Mouse (Mus musculus) mouse embryonic stem cell (cell line): ENCODE data around the gene Vps26c.

Experiments used
- in situ Hi-C, 2 experiments: fragments of 300-500 bp; cut with MboI; formaldehyde crosslinking; loops; 1 replicate in 1 of 2; 3 replicates in 1 of 2; pipeline ENCODE4 v1.14.3; 2019 to 2020; ENCODE audit warnings: low sequenced_read_pairs in 2 of 2, low pct_unique_long_range_greater_than_20kb in 1 of 2, mixed read lengths in 1 of 2; ENCODE audit not compliant: unreplicated experiment in 1 of 2

Gene Vps26c

DNA sequence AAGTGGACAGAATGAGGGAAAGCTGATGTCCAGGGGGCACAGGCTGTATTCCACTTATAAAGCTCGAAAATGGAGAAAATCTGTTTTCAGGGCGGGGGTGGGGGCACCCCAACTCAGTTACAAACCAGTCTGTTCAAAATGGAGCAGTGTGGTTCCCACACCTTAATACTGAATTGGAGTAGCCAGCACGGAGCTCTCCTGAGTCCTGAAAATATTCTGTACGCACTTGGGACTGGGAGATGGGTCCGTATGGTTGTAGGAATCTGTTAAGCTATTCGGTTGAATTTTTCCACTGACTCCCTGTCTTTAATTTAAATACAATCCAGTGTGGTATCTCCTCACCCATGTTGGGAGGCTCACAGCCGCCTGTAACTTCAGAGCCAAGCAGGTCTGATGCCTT, 28.7 kb upstream of the Vps26c start:
- in situ Hi-C loops = no loop called here

DNA sequence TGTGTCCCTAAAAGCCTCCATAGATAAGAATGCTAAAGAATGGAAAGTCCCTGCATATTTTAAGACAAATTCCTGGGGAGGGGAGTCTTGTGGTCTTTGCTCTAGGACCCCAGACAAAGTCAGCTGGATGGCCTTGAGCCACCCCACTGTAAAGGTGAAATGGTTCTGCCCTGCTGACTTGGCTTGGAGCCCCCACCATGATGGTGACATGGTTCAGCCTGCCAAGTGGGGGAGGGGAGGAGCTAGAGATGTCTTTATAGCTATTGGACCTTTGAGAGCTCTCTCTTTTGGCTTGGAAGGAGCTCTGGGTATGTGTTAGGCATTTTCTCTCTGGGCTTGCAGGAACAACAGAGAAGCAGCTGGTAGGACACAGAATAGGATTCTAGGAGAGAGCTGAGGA, 25.3 kb upstream of the Vps26c start:
- in situ Hi-C loops = no loop called here

DNA sequence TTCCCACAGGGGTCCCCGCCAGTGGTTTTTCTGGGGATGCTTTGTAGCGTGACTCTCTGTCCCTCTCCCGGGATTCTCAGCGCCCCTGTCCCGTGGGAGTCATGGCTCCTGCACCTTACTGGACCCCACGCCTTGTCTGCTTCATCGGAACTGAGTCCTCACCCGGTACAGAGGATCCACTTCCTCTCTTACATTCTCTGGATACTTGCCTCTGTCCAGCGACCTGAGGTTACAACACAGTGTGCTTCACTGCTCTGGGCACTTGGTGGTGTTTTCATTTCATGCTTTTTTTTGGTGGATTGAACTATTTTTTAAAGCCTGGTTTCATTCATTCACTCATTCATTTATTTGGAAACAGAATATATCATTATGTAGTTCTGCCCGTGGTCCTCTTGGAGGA, 23.2 kb upstream of the Vps26c start:
- in situ Hi-C loops = no loop called here

DNA sequence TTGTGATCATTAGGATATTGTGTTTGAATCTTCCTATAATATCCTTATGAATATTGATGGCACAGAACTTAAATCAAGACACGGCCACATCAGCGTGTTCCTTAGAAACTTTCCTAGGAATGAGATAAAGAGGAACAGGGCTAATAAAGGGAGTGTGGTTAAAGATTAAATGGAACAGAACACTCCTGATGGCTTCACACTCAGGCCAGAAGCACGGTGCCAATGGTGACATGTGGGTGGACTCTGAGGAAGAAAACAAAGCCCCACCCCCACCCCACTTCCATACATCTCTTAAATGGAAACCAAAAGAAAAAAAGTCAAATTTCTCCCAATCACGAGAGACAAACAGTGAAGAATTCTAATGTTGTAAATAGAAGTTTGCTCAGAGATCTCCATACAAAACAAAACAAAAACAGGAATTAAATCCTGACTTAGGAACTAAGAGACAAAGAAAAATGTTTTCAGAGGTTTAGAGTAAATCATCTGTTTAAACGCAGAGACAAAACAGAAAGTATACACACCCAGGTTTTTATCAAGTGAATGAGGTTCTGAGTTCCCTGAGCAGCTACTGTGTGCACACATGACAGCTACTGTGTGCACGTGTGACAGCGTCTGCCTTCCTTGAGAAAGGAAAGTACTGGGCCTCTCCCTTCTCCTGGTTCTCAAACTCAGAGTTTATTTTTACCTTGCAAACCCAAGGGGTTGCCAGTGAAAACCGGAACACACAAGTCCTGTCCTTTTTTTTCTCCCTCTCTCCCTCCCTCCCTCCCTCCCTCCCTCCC, 19.3 kb upstream of the Vps26c start:
- in situ Hi-C loops = no loop called here

DNA sequence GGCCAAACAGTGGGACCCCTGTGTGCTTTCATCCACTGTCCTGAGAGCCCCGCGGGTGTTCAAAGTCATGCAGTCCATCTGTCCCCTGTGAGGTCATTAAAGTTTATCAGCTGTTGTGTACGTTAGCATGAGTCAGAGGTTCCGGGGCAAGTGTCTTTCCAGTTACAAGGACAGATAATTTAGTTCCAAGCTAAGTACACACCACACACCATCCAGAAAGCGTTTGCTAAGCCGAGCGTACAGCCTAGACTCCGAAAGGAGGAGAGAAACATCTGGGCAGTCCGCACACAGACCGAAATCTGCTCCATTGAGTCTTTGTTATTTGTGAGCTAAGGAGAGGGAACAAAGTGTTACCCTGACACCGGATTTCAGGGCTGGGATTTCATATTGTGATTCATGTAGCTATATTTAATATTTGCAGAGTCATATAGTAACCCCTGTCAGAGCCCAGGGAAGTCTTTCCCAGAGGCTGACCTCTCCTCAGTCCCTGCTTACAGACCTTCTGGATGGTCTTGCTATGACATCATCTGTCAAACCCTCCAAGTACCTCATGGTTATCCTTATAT, 18.0 kb upstream of the Vps26c start:
- in situ Hi-C loops = no loop called here

DNA sequence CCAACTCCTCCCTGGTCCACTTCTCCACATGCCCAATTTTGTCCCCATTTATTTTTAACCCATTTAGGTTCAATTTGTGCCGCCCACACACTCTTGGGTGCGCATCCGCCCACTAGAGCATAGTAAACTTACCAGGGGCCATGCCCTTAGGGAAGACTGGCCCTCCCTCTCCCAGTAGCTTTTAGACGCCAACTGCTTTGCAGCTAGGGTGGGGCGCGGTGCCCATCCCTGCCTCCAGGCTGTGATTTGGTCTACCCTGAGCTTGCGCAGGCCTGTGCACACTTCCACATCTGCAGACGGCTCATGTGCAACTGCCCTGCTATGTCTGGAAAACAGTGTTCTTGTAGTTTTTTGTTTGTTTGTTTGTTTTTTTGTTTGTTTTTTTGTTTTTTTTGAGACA, 16.3 kb upstream of the Vps26c start:
- in situ Hi-C loops = no loop called here

GRCm38 (mm10) chr16:94540140-94540539, 13.5 kb upstream of the Vps26c start:
- in situ Hi-C loops = no loop called here

GRCm38 (mm10) chr16:94537159-94537527, 10.5 kb upstream of the Vps26c start:
- in situ Hi-C loops = no loop called here

DNA sequence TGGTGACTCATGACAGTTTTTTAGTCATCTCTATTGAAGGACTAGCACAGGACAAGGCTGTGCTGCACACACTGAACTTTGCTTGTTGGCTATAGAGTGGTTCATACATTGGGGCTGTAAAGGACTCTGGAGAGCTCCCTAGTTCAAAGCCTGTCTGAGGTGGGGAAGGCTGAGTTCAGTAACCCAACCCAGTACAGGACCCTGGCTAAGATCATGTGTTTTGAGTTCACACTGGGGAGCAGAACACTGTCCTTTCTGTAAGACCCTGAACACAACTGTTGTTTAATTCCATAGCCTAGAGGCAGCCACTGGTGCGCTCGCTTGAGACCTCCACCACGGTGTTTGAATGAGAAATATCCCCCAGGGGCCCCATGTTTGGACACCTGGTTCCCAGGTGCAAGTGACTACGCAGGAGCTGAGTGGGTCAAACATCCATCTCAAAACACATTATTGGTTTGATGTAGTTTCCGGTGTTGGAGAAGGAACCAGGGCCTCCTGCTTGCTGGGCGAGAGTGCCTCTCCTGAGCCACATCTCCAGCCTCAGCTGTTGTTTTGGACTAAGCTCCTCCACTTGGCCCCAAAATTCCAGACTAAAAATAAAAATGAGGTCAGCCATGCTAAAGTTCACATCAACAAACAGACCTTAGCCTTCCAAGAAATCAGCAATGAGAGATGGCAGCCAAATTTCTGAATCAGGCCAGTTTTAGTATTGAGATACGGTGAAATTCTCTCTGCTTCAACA, 10.0 kb upstream of the Vps26c start:
- in situ Hi-C loops = no loop called here

DNA sequence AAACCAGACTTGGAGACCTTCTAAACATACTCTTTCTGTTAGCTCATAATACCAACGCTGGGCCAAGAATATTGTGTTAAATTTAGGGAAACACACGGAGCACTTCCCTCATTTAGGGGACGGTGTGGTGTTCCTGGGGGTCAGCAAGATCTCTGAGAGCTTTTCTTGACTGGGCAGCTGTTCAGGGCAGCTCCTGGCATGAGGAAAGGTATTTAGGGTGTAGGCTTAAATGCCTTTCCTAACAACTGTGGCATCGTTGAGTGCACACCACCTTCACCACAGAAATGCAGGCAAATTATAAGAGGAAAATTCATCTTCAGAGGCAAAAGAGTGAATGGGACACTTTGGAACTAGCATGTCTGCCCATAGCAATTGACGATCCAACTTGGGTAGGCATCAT, 9.1 kb upstream of the Vps26c start:
- in situ Hi-C loops = no loop called here

DNA sequence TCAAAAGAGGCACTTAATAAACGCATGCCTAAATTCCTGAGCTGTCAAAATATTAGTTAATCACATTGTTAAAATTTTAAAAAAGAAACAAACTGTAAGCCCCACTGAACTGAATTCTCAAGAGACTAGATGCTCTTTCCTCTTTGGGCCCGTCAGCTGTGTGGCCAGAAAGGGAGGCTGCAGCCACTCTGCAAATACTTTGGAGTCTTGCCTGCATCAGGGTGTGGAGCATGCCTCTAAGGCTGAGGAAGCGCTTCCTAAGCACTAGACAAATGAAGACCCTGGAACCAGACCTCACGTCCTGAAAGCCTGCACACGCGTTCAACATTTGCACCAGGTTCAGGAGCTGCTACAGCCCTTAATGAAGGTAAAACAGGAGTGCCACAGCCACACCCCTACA, 7.0 kb upstream of the Vps26c start:
- in situ Hi-C loops = no loop called here

GRCm38 (mm10) chr16:94531268-94531667, 4.6 kb upstream of the Vps26c start:
- in situ Hi-C loops = no loop called here

GRCm38 (mm10) chr16:94527546-94527945, 916 bp upstream of the Vps26c start:
- in situ Hi-C loops = no loop called here

DNA sequence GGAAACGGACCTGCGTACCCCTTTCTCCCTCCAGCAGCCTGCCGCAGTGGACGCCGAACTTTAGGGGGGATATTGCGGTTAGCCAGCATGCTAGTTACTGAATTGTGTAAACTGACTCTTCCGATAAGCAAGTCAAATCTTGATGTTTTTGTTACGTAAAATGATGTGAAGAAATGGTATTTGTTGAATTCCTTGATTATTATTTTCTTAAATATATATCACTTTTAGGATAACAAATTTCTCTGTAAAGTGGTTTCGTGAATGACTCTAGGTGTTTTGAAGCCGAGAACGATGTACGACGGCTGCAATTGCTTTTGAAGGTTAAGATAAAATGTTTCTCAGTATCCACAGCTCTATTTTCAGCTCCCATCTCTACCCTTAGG, 513 bp upstream of the Vps26c start:
- in situ Hi-C loops = no loop called here

DNA sequence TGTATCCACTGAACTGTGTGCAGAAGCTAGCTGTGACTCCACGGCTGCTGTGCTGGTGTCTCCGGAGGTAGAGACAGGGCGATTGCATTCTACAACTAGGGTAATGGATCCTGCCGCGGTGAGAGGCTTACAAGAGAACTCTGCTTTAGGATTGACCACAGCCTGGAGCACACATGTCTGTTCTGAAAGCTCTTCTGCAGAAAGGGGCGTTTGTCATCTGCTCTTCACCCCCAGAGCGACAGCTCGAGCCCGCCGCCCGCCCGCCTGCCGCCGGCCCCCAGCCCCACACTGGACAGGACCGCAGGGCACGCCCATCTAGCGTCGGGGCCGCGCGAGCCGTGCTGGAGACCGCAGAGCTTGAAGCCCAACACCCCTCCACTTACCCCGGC, 681 bp downstream of the Vps26c start:
- in situ Hi-C loops = no loop called here

DNA sequence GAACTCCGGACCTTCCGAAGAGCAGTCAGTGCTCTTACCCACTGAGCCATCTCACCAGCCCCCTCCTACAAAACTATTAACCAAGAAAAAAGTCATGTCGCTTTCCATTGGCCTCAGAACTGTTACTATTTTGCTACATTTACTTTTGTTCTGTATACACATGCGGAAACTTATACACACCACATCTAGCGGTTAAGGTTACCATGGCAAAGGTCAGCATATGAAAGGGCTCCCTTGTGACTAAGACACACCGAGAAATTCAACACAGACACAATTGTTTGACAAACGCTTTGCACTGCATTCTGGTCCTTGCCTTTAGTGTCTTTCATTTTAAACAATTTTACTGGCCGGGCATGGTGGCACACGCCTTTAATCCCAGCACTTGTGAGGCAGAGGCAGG, 1.9 kb downstream of the Vps26c start:
- in situ Hi-C loops = no loop called here

- in situ Hi-C loops = no loop called here
Observed at GRCm38 (mm10) chr16:94523594-94524377, 2.8 kb downstream of the Vps26c start.

- in situ Hi-C loops = no loop called here
Observed at GRCm38 (mm10) chr16:94519028-94519427, 7.6 kb downstream of the Vps26c start.

DNA sequence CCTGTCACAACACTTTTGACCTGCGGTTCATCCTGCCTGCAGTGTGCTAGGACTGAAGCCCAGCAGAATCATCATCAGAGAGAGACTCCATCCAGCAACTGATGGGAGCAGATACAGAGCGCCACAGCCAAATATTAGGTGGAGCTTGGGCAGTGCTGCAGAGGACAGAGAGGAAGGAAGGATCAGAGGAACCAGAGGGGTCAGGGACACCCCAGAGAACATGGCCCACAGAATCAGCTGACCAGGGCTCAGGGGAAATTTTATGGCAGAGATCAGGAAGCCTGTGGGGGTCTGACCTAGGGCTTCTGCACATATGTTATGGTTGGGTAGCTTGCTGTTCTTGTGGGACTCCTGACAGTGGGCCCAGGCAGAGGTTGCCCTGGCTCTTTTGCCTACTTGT, 9.0 kb downstream of the Vps26c start:
- in situ Hi-C loops = no loop called here
